Mouse (Mus musculus) bone marrow macrophage, adult 2 months (primary cell): ENCODE measurements around the gene Tmem91. TPM values are rescaled to one million over a fixed set of nuclear protein-coding genes. Genes with fewer than 3 reads are reported as not detected.

Experiments used
- H3K27ac ChIP-seq: 2 replicates; pipeline ENCODE4 v1.5.1; 2012; ENCODE audit warnings: low read depth, low read length; ENCODE audit not compliant: insufficient read depth
- H3K4me1 ChIP-seq: 2 replicates; pipeline ENCODE4 v1.6.1; 2012; ENCODE audit warnings: low read length; ENCODE audit not compliant: control insufficient read depth, insufficient read depth
- H3K4me3 ChIP-seq: 2 replicates; pipeline ENCODE4 v1.5.1; 2012; ENCODE audit warnings: mild to moderate bottlenecking, low read length, moderate library complexity; ENCODE audit not compliant: insufficient read depth
- CTCF ChIP-seq: IDR thresholded peaks from 2 replicates; pipeline ENCODE4 v1.5.1; 2012; ENCODE audit warnings: low read depth, mild to moderate bottlenecking, low read length, moderate library complexity
- POLR2A ChIP-seq: IDR thresholded peaks from 2 replicates; pipeline ENCODE4 v1.6.1; 2012; ENCODE audit warnings: mild to moderate bottlenecking, low read depth, low read length, borderline replicate concordance
- polyA plus RNA-seq: library from polyadenylated mRNA; stranded (reverse); fragments of >200 nt; gene quantifications from 2 replicates; pipeline ENCODE4 v1.2.4, GENCODE M21; 2012; ENCODE audit not compliant: missing spikeins, insufficient read depth, insufficient read length

The Tmem91 gene
- polyA plus RNA-seq, 1 experiment: 0.87 TPM

- Histone ChIP-seq H3K27ac (no peak overlapping the region; the same call in 1 of the 2 replicates), H3K4me3 (peak overlapping the region; percentile 81), H3K4me1 (peaks cover 5% of the 10 kb centered on the region; the same call in 1 of the 2 replicates)
- TF ChIP-seq CTCF (no peak), POLR2A (no peak)
Observed at GRCm38 (mm10) chr7:25619722-25619991, 55.3 kb downstream of the Tmem91 start.

Other genes starting within 250 kb of the Tmem91 start
- gene Ceacam1, start 197.6 kb downstream of the Tmem91 start, polyA plus RNA-seq: 20.1 and 21.5 TPM in 2 replicates
- 0.52 TPM in 1 of 2 replicates, not detected in the other for gene Ceacam2, start 135.3 kb downstream of the Tmem91 start, polyA plus RNA-seq
- not detected in 2 replicates for gene Erich4, start 59.3 kb downstream of the Tmem91 start, polyA plus RNA-seq
- gene Dmac2, start 55.8 kb downstream of the Tmem91 start, polyA plus RNA-seq: 41.2 and 47.8 TPM in 2 replicates
- gene B3gnt8, start 48.5 kb downstream of the Tmem91 start, polyA plus RNA-seq: 59.1 and 61.2 TPM in 2 replicates
- 56.1 and 59.3 TPM in 2 replicates for gene Bckdha, start 16.2 kb downstream of the Tmem91 start, polyA plus RNA-seq
- 22.6 and 30.6 TPM in 2 replicates for gene Exosc5, start 16.0 kb downstream of the Tmem91 start, polyA plus RNA-seq
- 18.3 and 19.2 TPM in 2 replicates for gene B9d2, start 5.6 kb upstream of the Tmem91 start, polyA plus RNA-seq
- gene Tgfb1, start 11.8 kb upstream of the Tmem91 start, polyA plus RNA-seq: 287 and 354 TPM in 2 replicates
- gene Ccdc97, start 43.9 kb upstream of the Tmem91 start, polyA plus RNA-seq: 40.0 and 44.7 TPM in 2 replicates
- 109 and 123 TPM in 2 replicates for gene Hnrnpul1, start 79.6 kb upstream of the Tmem91 start, polyA plus RNA-seq
- gene Axl, start 113.5 kb upstream of the Tmem91 start, polyA plus RNA-seq: 55.6 and 63.1 TPM in 2 replicates
- 0.34 TPM in 1 of 2 replicates, not detected in the other for gene Cyp2s1, start 141.7 kb upstream of the Tmem91 start, polyA plus RNA-seq
- gene Cyp2b10, start 222.5 kb upstream of the Tmem91 start, polyA plus RNA-seq: not detected in 2 replicates